Comparison of ENCODE assay signal across 10 mouse cellular contexts in the genomic region with DNA sequence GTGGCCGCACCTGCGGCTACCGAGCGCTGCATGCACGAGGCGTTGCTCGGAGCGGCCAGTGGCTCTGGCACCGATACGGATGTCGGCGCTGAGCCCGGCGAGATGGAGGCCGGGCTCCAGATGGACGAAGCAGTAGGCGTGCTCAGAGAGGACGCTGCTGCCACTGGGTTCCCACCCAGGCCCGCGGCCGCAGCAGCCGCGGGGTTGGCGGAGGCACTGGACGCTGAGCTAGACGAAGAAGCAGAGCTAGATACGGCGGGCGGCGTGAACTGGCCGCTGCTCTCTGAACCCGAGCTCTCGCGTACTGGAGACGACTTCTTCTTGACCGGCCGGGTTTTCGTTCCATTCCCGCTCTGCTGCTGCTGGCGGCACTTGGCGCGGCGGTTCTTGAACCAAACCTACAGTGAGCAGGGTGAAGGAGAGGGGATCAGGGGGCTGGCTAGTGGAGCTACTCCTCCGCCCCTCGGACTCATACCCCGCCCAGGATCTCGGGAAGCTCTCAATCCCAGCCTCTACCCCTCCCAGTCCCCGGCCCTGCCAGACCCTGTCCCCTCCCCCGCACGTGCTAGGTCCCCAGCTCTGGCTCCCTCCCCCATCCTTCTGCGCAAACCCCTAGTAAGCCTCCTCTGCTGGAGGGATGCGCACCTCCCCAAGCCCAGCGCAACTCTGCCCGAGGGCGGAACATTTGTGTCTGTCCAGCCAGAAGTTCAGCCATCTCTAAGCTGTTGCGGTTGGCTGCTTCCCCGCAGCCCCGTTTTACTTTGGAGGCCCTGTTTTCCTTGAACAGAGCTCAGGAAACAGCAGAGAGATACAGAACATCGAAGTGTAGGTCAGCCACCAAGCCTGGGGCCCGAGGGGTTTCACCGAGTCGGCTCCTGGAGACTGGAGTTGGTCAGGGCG. TPM values are rescaled to one million over a fixed set of nuclear protein-coding genes. Genes with fewer than 3 reads are reported as not detected.
DNase-seq lines count a peak whose midpoint lies in the region; ATAC-seq lines count a peak whose summit lies in the region.
"Had no signal": no experiment of that assay in that cellular context is flagged by ENCODE, and none has a peak within 500 bp of the region (broad histone marks: within the 10 kb centered on the region; RNA-seq: fewer than 3 reads in every experiment).

No protein-coding gene starts in this region.

- H3K36me3 ChIP-seq in lung, embryonic 16.5 days (ENCODE audit: control insufficient read depth, insufficient read depth, low read length) = no peaks in the 10 kb centered on the region

- 0 out of 2 replicates have a peak, but pooled peaks cover 6% of the 10 kb centered on the region for H3K4me1 ChIP-seq in brown adipose tissue, adult 24 weeks (ENCODE audit: control insufficient read depth, insufficient read depth, insufficient read length, low read length)
- H3K4me1 ChIP-seq in lung, embryonic 16.5 days (replicated peaks; ENCODE audit: control insufficient read depth, insufficient read depth, low read length) = peaks cover 26% of the 10 kb centered on the region

- H3K4me2 ChIP-seq in lung, embryonic 16.5 days (ENCODE audit: low read depth, low read length) = peak overlapping the region; percentile 55

- peak; percentile 3 for DNase-seq in kidney, adult 11 months
- no peak for DNase-seq in kidney, adult 8-10 months
- peak; percentile 46 to 54 for DNase-seq in frontal cortex, postnatal 10 days (ENCODE audit: low spot score in 2 of 2)
- DNase-seq in kidney, adult 18-20 months = peak; percentile 27
- DNase-seq in right cerebral cortex, postnatal 25 days = peak; percentile 42
- DNase-seq in spleen, postnatal 36 days (ENCODE audit: low spot score in 2 of 2) = no peak

- H3K4me3 ChIP-seq in brown adipose tissue, adult 24 weeks (ENCODE audit: insufficient read depth, low read depth, low read length) = peak overlapping the region; percentile 19; the same call in 1 of the 2 replicates
- peak overlapping the region; percentile 37 for H3K4me3 ChIP-seq in lung, embryonic 16.5 days (ENCODE audit: low read length)

- no peak overlapping the region for H3K9ac ChIP-seq in lung, embryonic 16.5 days (ENCODE audit: low read length)

- ATAC-seq in lung, embryonic 16.5 days (ENCODE audit: low read depth) = peak; percentile 18; the same call in 1 of the 2 replicates

- WGBS in lung, embryonic 16.5 days = 2% methylated on average over 61 of the region's 63 CpGs

- peaks cover 86% of the 10 kb centered on the region for H3K27me3 ChIP-seq in lung, embryonic 16.5 days (ENCODE audit: control insufficient read depth, insufficient read depth, low read depth, low read length)

- H3K27ac ChIP-seq in brown adipose tissue, adult 24 weeks (replicated peaks; ENCODE audit: low read depth, low read length) = no peak overlapping the region
- H3K27ac ChIP-seq in lung, embryonic 16.5 days (ENCODE audit: low read length) = no peak overlapping the region

- H3K9me3 ChIP-seq in lung, embryonic 16.5 days (ENCODE audit: control insufficient read depth, low read length) = no peaks in the 10 kb centered on the region

RNA-seq across cellular contexts. Expression of a gene that starts 5.8 kb away (rescaled TPM):
- not detected in 2 replicates for polyA plus RNA-seq in brown adipose tissue, adult 24 weeks (2012; ENCODE audit: insufficient read depth, insufficient read length, missing spikeins)
- 0.44 and 0.59 TPM in 2 replicates for polyA plus RNA-seq in lung, embryonic 16.5 days (2015; fragmentation: Nextera tagmentation; extraction: Ambion mirVana)
- polyA plus RNA-seq: gonadal fat pad, adult 2 months; small intestine, adult 2 months had no signal

Comparison
In these comparisons a context has a peak if more than half of its experiments do, and no peak if none do; other contexts are left out.
1. DNase-seq: peak in kidney, adult 11 months (single experiment), frontal cortex, postnatal 10 days (2 of 2), kidney, adult 18-20 months (single experiment) and right cerebral cortex, postnatal 25 days (single experiment); none in kidney, adult 8-10 months (0 of 2) and spleen, postnatal 36 days (0 of 2).